Mouse (Mus musculus): Measurements from ENCODE around the gene Fam166b. TPM values are rescaled to one million over a fixed set of nuclear protein-coding genes. Genes with fewer than 3 reads are reported as not detected.

The Fam166b gene
- polyA plus RNA-seq, 1 experiment from 2014 or later = 0.27 TPM

DNA sequence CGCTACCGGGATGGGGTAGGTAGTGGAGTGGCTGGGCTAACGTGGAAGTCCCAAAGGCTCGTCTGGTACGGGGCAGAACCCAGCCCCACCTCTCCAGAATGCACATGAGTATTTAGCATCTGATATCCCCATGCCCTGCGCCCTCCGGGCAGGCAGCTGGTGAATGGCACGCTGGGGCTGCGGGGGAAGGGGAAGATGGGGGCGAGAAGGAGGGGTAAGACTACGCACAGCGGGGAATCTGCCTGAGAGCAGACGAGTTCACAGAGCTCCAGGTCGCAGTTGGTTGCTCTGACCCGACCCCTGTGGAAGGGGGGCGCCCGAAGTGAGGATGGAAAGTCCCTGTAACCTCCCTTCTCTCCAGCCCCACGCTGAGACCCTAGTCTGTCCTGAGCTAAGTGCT, 24.5 kb upstream of the Fam166b start:
- H3K36me3 ChIP-seq = peaks cover 3% of the 10 kb centered on the region
- H3K4me2 ChIP-seq = peak overlapping the region; percentile 64
- peaks cover 37% of the 10 kb centered on the region for H3K27me3 ChIP-seq
- ATAC-seq (replicated peaks; ENCODE audit: low FRiP score) = peak; percentile 14; the same call in 1 of the 2 replicates
- peak overlapping the region; percentile 28 for H3K4me3 ChIP-seq (replicated peaks)
- peaks cover 36% of the 10 kb centered on the region for H3K4me1 ChIP-seq
- WGBS = 2% methylated on average over 17 of the region's 18 CpGs
- no peak overlapping the region for H3K27ac ChIP-seq
- no peaks in the 10 kb centered on the region for H3K9me3 ChIP-seq (replicated peaks)
- 0 out of 2 replicates have a peak overlapping the region, but pooled peaks have one; percentile 14 for H3K9ac ChIP-seq

DNA sequence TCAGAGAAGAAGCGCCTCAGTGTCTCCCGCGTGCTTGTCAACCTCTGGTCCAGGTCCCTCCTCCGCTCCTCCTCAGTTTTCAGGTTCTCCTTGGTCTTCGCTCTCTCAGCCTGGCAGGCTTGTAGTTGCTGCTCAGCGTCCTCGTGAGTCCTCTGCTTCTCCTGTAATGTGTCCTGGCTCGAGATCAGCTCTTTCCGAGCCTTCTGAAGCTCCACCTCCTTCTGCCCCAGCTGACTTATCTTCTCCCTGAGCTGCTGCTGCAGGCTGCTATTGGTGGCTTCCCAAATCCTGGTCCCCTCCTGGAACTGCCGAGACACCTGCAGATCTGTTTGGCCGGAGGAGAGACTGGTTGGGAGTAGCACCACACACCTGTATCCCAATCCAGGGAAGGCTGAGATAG, 23.4 kb upstream of the Fam166b start:
- no peak for ATAC-seq (replicated peaks; ENCODE audit: low FRiP score)
- 55% methylated on average over 11 of the region's 11 CpGs for WGBS
- H3K4me3 ChIP-seq (replicated peaks) = no peak overlapping the region
- H3K27me3 ChIP-seq = peaks cover 37% of the 10 kb centered on the region
- no peaks in the 10 kb centered on the region for H3K9me3 ChIP-seq (replicated peaks)
- H3K27ac ChIP-seq = no peak overlapping the region
- H3K36me3 ChIP-seq = peaks cover 14% of the 10 kb centered on the region
- H3K4me1 ChIP-seq = peaks cover 36% of the 10 kb centered on the region
- H3K9ac ChIP-seq = no peak overlapping the region
- H3K4me2 ChIP-seq = no peak overlapping the region

DNA sequence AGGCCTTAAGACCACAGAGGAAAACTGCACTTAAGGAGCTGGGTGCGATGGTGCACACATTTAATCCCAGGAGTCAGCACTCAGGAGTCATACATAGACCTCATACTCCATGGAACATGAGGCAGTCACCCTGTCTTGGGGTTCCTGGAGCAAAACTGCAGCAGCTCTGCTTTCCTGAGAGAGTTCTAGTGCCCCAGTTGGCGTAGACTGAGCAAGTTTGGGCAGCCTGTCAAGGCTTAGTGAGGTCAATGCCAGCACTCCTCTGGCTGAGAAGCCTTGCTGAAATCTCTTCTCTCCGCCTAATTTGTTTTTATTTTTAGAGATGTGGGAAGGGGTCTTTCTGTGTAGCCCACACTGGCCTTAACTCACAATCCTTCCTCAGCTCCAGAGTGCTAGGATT, 19.6 kb upstream of the Fam166b start:
- Histone ChIP-seq H3K9me3 (replicated peaks) (no peaks in the 10 kb centered on the region), H3K27me3 (peaks cover 18% of the 10 kb centered on the region), H3K36me3 (peaks cover 40% of the 10 kb centered on the region), H3K9ac (no peak overlapping the region), H3K27ac (no peak overlapping the region), H3K4me2 (no peak overlapping the region), H3K4me3 (replicated peaks) (no peak overlapping the region), H3K4me1 (peaks cover 29% of the 10 kb centered on the region)
- no peak for ATAC-seq (replicated peaks; ENCODE audit: low FRiP score)
- 88% methylated on average over 3 of the region's 3 CpGs for WGBS

DNA sequence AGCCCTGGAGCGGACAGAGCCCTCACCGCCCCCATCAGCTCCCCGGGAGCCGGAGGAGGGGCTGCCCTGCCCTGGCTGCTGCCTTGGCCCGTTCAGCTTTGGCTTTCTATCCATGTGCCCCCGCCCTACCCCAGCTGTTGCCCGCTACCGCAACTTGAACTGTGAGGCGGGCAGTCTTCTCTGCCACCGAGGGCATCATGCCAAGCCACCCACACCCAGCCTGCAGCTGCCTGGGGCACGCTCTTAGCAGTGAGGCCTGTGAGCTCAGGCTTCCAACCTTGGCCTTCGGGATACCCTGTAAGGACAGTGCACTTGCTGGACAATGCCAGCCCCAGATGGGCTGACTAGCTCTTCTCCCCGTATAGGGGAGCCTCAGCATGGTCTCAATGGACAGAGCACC, 18.3 kb upstream of the Fam166b start:
- no peak overlapping the region for H3K4me2 ChIP-seq
- no peak overlapping the region for H3K4me3 ChIP-seq (replicated peaks)
- ATAC-seq (replicated peaks; ENCODE audit: low FRiP score) = no peak
- peaks cover 18% of the 10 kb centered on the region for H3K4me1 ChIP-seq
- no peak overlapping the region for H3K9ac ChIP-seq
- WGBS = 89% methylated on average over 13 of the region's 13 CpGs
- no peaks in the 10 kb centered on the region for H3K9me3 ChIP-seq (replicated peaks)
- H3K36me3 ChIP-seq = peaks cover 40% of the 10 kb centered on the region
- H3K27me3 ChIP-seq = peaks cover 5% of the 10 kb centered on the region
- no peak overlapping the region for H3K27ac ChIP-seq

DNA sequence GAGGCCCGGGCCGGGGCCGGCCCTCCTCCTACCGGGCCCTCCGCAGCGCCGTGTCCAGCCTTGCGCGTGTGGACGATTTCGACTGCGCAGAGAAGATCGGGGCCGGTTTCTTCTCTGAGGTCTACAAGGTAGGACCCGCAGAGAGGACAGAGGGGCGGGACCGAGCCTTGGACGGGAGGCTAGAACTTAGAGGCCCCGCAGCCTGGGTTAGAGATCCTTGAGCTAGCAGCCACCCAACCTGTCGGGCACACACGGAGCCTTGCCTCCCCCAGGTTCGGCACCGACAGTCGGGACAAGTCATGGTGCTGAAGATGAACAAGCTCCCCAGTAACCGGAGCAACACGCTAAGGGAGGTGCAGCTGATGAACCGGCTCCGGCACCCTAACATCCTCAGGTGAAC, 14.6 kb upstream of the Fam166b start:
- under 1% methylated on average over 26 of the region's 28 CpGs for WGBS

DNA sequence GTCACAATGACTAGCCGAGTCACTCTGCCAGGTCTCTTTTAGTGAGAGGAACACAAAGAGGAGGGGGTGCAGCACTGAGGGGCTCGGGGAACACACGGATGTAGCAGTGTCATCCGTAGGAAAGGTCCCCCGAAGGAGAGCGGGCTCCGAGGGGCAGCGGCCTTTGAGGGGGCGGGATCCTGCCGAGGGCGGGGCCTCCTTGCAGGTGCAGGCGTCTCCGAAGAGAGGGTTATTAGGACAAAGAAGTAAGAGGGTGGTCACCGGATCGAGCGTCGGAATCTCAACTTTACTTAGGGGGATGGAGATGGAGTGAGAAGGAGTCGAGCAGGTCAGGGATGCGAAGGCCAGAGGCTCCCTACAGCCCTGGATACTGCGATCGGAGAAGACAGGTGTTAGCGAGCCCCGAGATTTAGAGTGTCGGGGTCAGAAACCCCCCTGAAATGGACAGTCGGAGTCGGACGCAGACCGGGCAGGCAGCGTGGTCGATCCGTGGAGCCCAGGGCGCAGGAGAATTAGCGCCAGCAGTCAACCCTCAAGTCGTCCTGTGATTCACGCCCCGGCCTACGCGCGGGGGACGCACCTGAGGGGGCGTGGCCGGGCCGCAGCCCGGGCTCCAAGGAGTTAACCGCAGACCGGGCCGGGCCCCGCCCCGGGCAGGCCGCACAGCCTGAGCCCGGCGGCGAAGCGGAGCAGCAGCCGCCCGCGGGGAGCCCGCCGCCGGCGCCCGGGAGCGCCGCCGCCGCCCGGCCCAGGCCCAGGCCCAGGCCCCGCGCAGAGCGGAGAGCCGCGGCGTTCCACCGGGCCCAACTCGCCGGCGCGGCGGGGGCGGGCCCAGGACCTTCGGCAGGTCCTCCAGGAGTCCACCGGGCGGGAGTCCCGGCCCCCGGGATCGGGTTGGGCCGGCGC, 13.8 kb upstream of the Fam166b start:
- Histone ChIP-seq H3K4me1 (peaks cover 16% of the 10 kb centered on the region), H3K27me3 (no peaks in the 10 kb centered on the region), H3K9ac (peak overlapping the region; percentile 99), H3K4me3 (replicated peaks) (peak overlapping the region; percentile 99), H3K27ac (peak overlapping the region; percentile 97), H3K9me3 (replicated peaks) (no peaks in the 10 kb centered on the region), H3K4me2 (peak overlapping the region; percentile 95), H3K36me3 (peaks cover 30% of the 10 kb centered on the region)
- WGBS = under 1% methylated on average over 77 of the region's 88 CpGs
- peak; percentile 71 for ATAC-seq (replicated peaks; ENCODE audit: low FRiP score)

More for the DNA sequence above, 14.6 kb upstream of the Fam166b start:
- Histone ChIP-seq H3K4me1 (peaks cover 16% of the 10 kb centered on the region), H3K9ac (peak overlapping the region; percentile 99), H3K36me3 (peaks cover 38% of the 10 kb centered on the region), H3K4me2 (peak overlapping the region; percentile 95), H3K27me3 (no peaks in the 10 kb centered on the region), H3K27ac (peak overlapping the region; percentile 97), H3K9me3 (replicated peaks) (no peaks in the 10 kb centered on the region), H3K4me3 (replicated peaks) (peak overlapping the region; percentile 99)
- peak; percentile 27 for ATAC-seq (replicated peaks; ENCODE audit: low FRiP score)

DNA sequence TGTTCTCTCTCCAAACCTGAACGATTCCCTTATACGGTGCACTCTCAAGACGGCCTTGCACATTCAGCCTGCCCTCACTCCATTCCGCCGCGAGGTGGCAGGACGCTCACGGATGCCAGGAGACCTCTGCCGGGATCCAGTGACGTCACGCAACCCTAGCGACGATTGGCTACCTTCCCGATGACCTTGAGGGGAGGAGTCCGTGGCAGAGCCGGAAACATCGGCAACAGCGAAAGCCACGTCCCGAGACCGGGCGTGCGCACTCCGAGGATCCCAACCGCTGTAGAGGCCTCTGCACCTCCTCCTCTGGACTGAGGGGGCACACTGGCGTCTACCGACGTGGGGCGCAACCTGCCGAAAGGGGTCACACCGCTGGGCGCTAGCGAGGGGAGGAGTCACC, 13.1 kb upstream of the Fam166b start:
- peaks cover 24% of the 10 kb centered on the region for H3K36me3 ChIP-seq
- no peaks in the 10 kb centered on the region for H3K27me3 ChIP-seq
- peak overlapping the region; percentile 97 for H3K27ac ChIP-seq
- ATAC-seq (replicated peaks; ENCODE audit: low FRiP score) = peak; percentile 94
- WGBS = under 1% methylated on average over 33 of the region's 33 CpGs
- peaks cover 16% of the 10 kb centered on the region for H3K4me1 ChIP-seq
- peak overlapping the region; percentile 99 for H3K4me3 ChIP-seq (replicated peaks)
- peak overlapping the region; percentile 99 for H3K9ac ChIP-seq
- peak overlapping the region; percentile 95 for H3K4me2 ChIP-seq
- no peaks in the 10 kb centered on the region for H3K9me3 ChIP-seq (replicated peaks)

DNA sequence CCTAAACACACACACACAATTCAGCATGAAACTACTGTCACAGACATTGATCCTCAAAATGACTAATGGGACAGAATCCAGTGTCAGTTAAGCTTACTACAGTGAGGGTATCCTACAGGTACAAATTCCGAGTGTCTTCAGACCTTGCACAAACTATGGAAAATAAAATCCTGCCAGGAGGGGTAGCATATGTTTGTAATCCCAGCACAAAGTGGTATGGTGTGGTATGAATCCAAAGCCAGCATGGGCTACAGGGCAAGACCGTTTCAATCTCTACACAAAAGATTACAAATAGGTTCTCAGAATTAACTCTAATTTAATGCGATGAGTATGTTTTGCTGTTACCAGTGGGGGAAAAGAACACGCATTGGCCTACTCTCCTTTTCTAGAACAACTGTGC, 12.7 kb upstream of the Fam166b start, which contains the start of gene Tesk1:
Tesk1 (plus strand) TSS at position 301 of the 400 bp plus-strand sequence.
- Histone ChIP-seq H3K4me1 (peaks cover 16% of the 10 kb centered on the region), H3K9me3 (replicated peaks) (no peaks in the 10 kb centered on the region), H3K4me3 (replicated peaks) (peak within 1 kb of the TSS; percentile 99), H3K27ac (peak within 1 kb of the TSS; percentile 97), H3K9ac (peak within 1 kb of the TSS; percentile 99), H3K36me3 (peaks cover 19% of the 10 kb centered on the region), H3K4me2 (peak within 1 kb of the TSS; percentile 95), H3K27me3 (no peaks in the 10 kb centered on the region)
- 22% methylated on average over 4 of the region's 4 CpGs for WGBS
- ATAC-seq (replicated peaks; ENCODE audit: low FRiP score) = no peak

DNA sequence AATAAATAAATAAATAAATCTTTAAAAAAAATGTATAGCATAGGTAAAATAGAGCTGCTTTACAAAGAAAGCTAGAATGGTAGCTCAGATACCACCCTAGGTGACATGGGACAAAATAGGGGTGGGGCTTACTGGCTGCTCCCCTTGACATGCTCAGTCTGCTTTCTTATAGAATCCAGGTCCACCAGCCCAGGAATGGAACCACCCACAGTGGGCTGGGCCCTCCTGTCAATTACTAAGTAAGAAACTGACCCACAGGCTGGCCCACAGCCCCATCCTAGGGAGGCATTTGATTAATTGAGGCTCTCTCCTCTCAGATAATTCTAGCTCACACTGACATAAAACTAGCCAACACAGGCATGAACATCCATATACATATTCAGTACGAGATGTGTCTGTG, 3.9 kb upstream of the Fam166b start:
- H3K36me3 ChIP-seq = no peaks in the 10 kb centered on the region
- H3K4me3 ChIP-seq (replicated peaks) = no peak overlapping the region
- H3K4me2 ChIP-seq = no peak overlapping the region
- no peaks in the 10 kb centered on the region for H3K9me3 ChIP-seq (replicated peaks)
- H3K27me3 ChIP-seq = peaks cover 10% of the 10 kb centered on the region
- no peak overlapping the region for H3K9ac ChIP-seq
- peaks cover 20% of the 10 kb centered on the region for H3K4me1 ChIP-seq
- no peak overlapping the region for H3K27ac ChIP-seq
- no peak for ATAC-seq (replicated peaks; ENCODE audit: low FRiP score)
- WGBS = 89% methylated on average over 1 of the region's 1 CpGs

DNA sequence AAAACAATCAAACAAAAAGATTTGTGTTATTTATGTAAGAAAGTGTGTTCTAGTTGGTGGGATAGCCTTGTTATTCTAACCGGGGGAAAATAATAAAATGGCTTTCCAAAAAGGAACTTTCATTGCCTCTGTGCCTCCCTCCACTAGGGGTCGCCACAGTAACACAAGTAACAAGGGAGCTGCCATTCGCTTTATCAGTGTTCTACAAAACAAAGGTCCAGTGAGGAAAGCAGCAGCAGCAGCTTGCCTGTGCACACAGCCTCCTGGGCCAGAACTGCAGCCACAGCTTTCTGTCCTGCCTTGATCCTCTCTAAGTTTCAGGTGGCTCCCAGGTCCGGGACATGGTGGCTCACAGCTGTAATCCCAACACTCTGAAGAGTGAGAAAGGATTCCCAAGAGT, 2.8 kb upstream of the Fam166b start:
- Histone ChIP-seq H3K27me3 (peaks cover 22% of the 10 kb centered on the region), H3K36me3 (no peaks in the 10 kb centered on the region), H3K4me3 (replicated peaks) (no peak overlapping the region), H3K9ac (no peak overlapping the region), H3K9me3 (replicated peaks) (no peaks in the 10 kb centered on the region), H3K27ac (peak overlapping the region; percentile 60; the same call in 1 of the 2 replicates), H3K4me1 (peaks cover 29% of the 10 kb centered on the region), H3K4me2 (0 out of 2 replicates have a peak overlapping the region, but pooled peaks have one; percentile 19)
- no peak for ATAC-seq (replicated peaks; ENCODE audit: low FRiP score)
- 4% methylated on average over 4 of the region's 4 CpGs for WGBS

DNA sequence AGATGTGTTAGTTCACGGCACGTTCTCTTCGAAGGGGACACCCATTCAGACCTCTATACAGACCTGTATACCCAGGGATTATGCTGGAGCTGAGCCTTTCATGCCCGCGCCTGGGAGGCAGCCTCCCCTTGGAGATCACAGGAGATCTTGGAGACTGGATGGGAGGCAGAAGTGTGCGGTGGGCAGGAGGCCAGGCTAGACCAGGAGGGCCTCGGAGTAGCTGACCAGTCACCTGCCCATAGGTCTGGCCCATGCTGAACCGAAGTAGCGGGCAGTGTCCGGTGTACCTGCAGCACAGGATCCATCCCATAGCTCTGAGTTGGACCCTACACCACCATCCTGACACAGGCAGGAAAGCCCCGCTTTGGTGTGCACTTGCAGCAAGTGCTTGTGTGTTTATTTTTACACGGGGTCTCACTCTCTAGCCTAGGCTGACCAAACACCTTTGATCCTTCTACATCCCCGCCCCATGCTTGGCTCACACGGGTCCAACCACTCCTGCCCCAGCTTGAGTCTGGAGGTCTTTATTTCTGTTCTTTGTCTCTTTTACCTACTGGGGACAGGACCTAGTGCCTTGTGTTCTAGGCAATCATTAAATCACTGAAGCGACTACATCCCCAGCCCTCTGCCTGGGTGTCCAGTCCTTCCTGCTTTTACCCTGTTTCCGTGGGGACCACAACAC, 613 bp downstream of the Fam166b start:
- WGBS = 29% methylated on average over 16 of the region's 16 CpGs
- Histone ChIP-seq H3K27ac (peak overlapping the region; percentile 25), H3K36me3 (peaks cover 34% of the 10 kb centered on the region), H3K9me3 (replicated peaks) (no peaks in the 10 kb centered on the region), H3K9ac (peak overlapping the region; percentile 31; the same call in 1 of the 2 replicates), H3K4me1 (peaks cover 41% of the 10 kb centered on the region), H3K4me2 (peak overlapping the region; percentile 48), H3K4me3 (replicated peaks) (peak overlapping the region; percentile 8; the same call in 1 of the 2 replicates), H3K27me3 (peaks cover 54% of the 10 kb centered on the region)
- ATAC-seq (replicated peaks; ENCODE audit: low FRiP score) = 0 out of 2 replicates have a peak, but pooled peaks have one; percentile 10

All from kidney, embryonic 15.5 days (tissue).